Mouse (Mus musculus) stomach, postnatal 0 days (tissue): Measurements from ENCODE around the gene Srrm3. TPM values are rescaled to one million over a fixed set of nuclear protein-coding genes. Genes with fewer than 3 reads are reported as not detected.

ENCODE experiments used
- ATAC-seq: fragments of 200-750 bp; cut with Nextera tagmentation; 2 replicates; pipeline ENCODE4 v1.8.0; 2017; ENCODE audit not compliant: low FRiP score, low TSS enrichment
- DNase-seq: peaks from one replicate; pipeline ENCODE4 v3.0.0-alpha.2; 2016; ENCODE audit warnings: low spot score
- H3K27ac ChIP-seq: fragments of 300-500 bp; sonication (generic); replicated peaks from 2 replicates; pipeline ENCODE4 v1.5.1; 2014; ENCODE audit warnings: mild to moderate bottlenecking, control low read depth
- H3K27me3 ChIP-seq: fragments of 300-500 bp; sonication (generic); 2 replicates; pipeline ENCODE4 v1.6.1; 2014; ENCODE audit warnings: low read length; ENCODE audit not compliant: control insufficient read depth, insufficient read depth
- H3K36me3 ChIP-seq: fragments of 300-500 bp; sonication (generic); 2 replicates; pipeline ENCODE4 v1.6.1; 2014; ENCODE audit warnings: low read length, mixed read lengths; ENCODE audit not compliant: control insufficient read depth, insufficient read depth
- H3K4me1 ChIP-seq: fragments of 300-500 bp; sonication (generic); replicated peaks from 2 replicates; pipeline ENCODE4 v1.6.1; 2014; ENCODE audit warnings: antibody characterized with exemption; ENCODE audit not compliant: control insufficient read depth, insufficient read depth
- H3K4me2 ChIP-seq: fragments of 300-500 bp; sonication (generic); replicated peaks from 2 replicates; pipeline ENCODE4 v1.6.1; 2014; ENCODE audit warnings: low read depth, mild to moderate bottlenecking, control low read depth, moderate library complexity
- H3K4me3 ChIP-seq: fragments of 300-500 bp; sonication (generic); 2 replicates; pipeline ENCODE4 v1.5.1; 2014; ENCODE audit warnings: low read depth, low read length, control low read depth
- H3K9ac ChIP-seq: fragments of 300-500 bp; sonication (generic); 2 replicates; pipeline ENCODE4 v1.6.1; 2014; ENCODE audit warnings: mild to moderate bottlenecking, low read length, control low read depth, mixed read lengths
- H3K9me3 ChIP-seq: fragments of 300-500 bp; sonication (generic); 2 replicates; pipeline ENCODE4 v1.6.1; 2016; ENCODE audit warnings: low read length; ENCODE audit not compliant: control insufficient read depth
- CTCF ChIP-seq: IDR thresholded peaks from 2 replicates; pipeline ENCODE4 v1.5.1; 2016; ENCODE audit warnings: antibody characterized with exemption, low read depth, mild to moderate bottlenecking, moderate library complexity
- EP300 ChIP-seq: optimal IDR thresholded peaks from 2 replicates; pipeline ENCODE3; 2016; ENCODE audit warnings: antibody characterized with exemption
- WGBS: fragments of 180-500 bp; shearing (Covaris S2); extraction: QIAGEN DNeasy Blood & Tissue Kit; methylation state at CpG from one replicate; pipeline ENCODE4 v1.1.7; 2014; 5-methylcytosine and 5-hydroxymethylcytosine counted together
- polyA plus RNA-seq: library from polyadenylated mRNA; unstranded; fragments of >200 nt; fragmentation: Nextera tagmentation; extraction: Ambion mirVana; gene quantifications from 2 replicates; pipeline ENCODE4 v1.2.1, GENCODE M21; 2015

Gene Srrm3
- polyA plus RNA-seq, 1 experiment from 2014 or later, result 0.67 TPM

- H3K9me3 ChIP-seq, result no peaks in the 10 kb centered on the region
- H3K4me1 ChIP-seq, result no peaks in the 10 kb centered on the region
- WGBS, result 67% methylated on average over 6 of the region's 6 CpGs
- ATAC-seq (no peak), DNase-seq (no peak)
- no peaks in the 10 kb centered on the region for H3K36me3 ChIP-seq
- no peaks in the 10 kb centered on the region for H3K27me3 ChIP-seq
- no peak overlapping the region for H3K9ac ChIP-seq
- no peak overlapping the region for H3K4me2 ChIP-seq
- no peak for TF ChIP-seq EP300
- no peak for TF ChIP-seq CTCF
- no peak overlapping the region for H3K27ac ChIP-seq
- no peak overlapping the region for H3K4me3 ChIP-seq
These were observed 35.0 kb downstream of the Srrm3 start for GRCm38 (mm10) chr5:135841651-135842050.

GRCm38 (mm10) chr5:135843418-135843817 lies 36.7 kb downstream of the Srrm3 start:
- Histone ChIP-seq H3K4me2 (no peak overlapping the region), H3K4me1 (no peaks in the 10 kb centered on the region), H3K27me3 (no peaks in the 10 kb centered on the region), H3K27ac (no peak overlapping the region), H3K9ac (no peak overlapping the region), H3K9me3 (no peaks in the 10 kb centered on the region), H3K36me3 (no peaks in the 10 kb centered on the region), H3K4me3 (no peak overlapping the region)
- WGBS, result 25% methylated on average over 5 of the region's 5 CpGs
- peak; percentile 66 for DNase-seq
- no peak for ATAC-seq
- TF ChIP-seq EP300 (no peak), CTCF (no peak)

GRCm38 (mm10) chr5:135845676-135846320 lies 39.1 kb downstream of the Srrm3 start:
- Histone ChIP-seq H3K9me3 (no peaks in the 10 kb centered on the region), H3K27me3 (no peaks in the 10 kb centered on the region), H3K9ac (no peak overlapping the region), H3K4me3 (no peak overlapping the region), H3K4me2 (no peak overlapping the region), H3K4me1 (no peaks in the 10 kb centered on the region), H3K36me3 (no peaks in the 10 kb centered on the region), H3K27ac (no peak overlapping the region)
- no peak for ATAC-seq
- TF ChIP-seq EP300, result no peak
- no peak for TF ChIP-seq CTCF
- WGBS, result 73% methylated on average over 13 of the region's 13 CpGs
- no peak for DNase-seq

- TF ChIP-seq CTCF, result peak; percentile 27; the same call in 1 of the 2 replicates
- TF ChIP-seq EP300, result no peak
- Histone ChIP-seq H3K9me3 (no peaks in the 10 kb centered on the region), H3K27ac (no peak overlapping the region), H3K4me3 (no peak overlapping the region), H3K36me3 (no peaks in the 10 kb centered on the region), H3K27me3 (peaks cover 4% of the 10 kb centered on the region; the same call in 1 of the 2 replicates), H3K9ac (no peak overlapping the region), H3K4me2 (no peak overlapping the region), H3K4me1 (no peaks in the 10 kb centered on the region)
- ATAC-seq (no peak), DNase-seq (no peak)
- WGBS, result 75% methylated on average over 4 of the region's 4 CpGs
These were observed 40.8 kb downstream of the Srrm3 start for GRCm38 (mm10) chr5:135847460-135847859.

- Histone ChIP-seq H3K9me3 (no peaks in the 10 kb centered on the region), H3K4me3 (no peak overlapping the region), H3K9ac (no peak overlapping the region), H3K27ac (no peak overlapping the region), H3K27me3 (peaks cover 4% of the 10 kb centered on the region; the same call in 1 of the 2 replicates), H3K36me3 (no peaks in the 10 kb centered on the region), H3K4me1 (no peaks in the 10 kb centered on the region), H3K4me2 (no peak overlapping the region)
- DNase-seq (no peak), ATAC-seq (no peak)
- no peak for TF ChIP-seq CTCF
- TF ChIP-seq EP300, result no peak
- 78% methylated on average over 3 of the region's 3 CpGs for WGBS
These were observed 41.2 kb downstream of the Srrm3 start for GRCm38 (mm10) chr5:135847881-135848280.

GRCm38 (mm10) chr5:135851024-135851423 lies 44.3 kb downstream of the Srrm3 start:
- H3K27me3 ChIP-seq, result peaks cover 4% of the 10 kb centered on the region; the same call in 1 of the 2 replicates
- DNase-seq, result peak; percentile 46
- TF ChIP-seq EP300 (no peak), CTCF (no peak)

More at GRCm38 (mm10) chr5:135851024-135851423, 44.3 kb downstream of the Srrm3 start:
- under 1% methylated on average over 15 of the region's 15 CpGs for WGBS
- Histone ChIP-seq H3K4me3 (no peak overlapping the region), H3K9me3 (no peaks in the 10 kb centered on the region), H3K27ac (no peak overlapping the region), H3K36me3 (no peaks in the 10 kb centered on the region), H3K4me2 (no peak overlapping the region), H3K4me1 (no peaks in the 10 kb centered on the region), H3K9ac (no peak overlapping the region)
- ATAC-seq, result peak; percentile 62
